Mouse (Mus musculus) heart, postnatal 4 days (tissue): Measurements from ENCODE around the gene Esyt2. TPM values are rescaled to one million over a fixed set of nuclear protein-coding genes. Genes with fewer than 3 reads are reported as not detected.
A peak's percentile ranks its signal among the peaks of the same experiment; 100 is the strongest.

ENCODE experiments used
- DNase-seq: peaks from one replicate; pipeline ENCODE4 v3.0.0; 2021
- total RNA-seq, 2 experiments: library from RNA; stranded (reverse); gene quantifications; 2 replicates each; pipeline ENCODE4 v1.2.3; 2021

Gene Esyt2
- total RNA-seq, 2 experiments from 2014 or later: 33.8 to 38.4 TPM

GRCm38 (mm10) chr12:116281427-116282281 lies 658 bp downstream of the Esyt2 start:
- DNase-seq: peak; percentile 18

GRCm38 (mm10) chr12:116282856-116283255 lies 1.9 kb downstream of the Esyt2 start:
- no peak for DNase-seq

- DNase-seq: no peak
Observed at GRCm38 (mm10) chr12:116283511-116283910, 2.5 kb downstream of the Esyt2 start.

- DNase-seq: no peak
Observed at GRCm38 (mm10) chr12:116293185-116293584, 12.2 kb downstream of the Esyt2 start.

GRCm38 (mm10) chr12:116293599-116294292 lies 12.8 kb downstream of the Esyt2 start:
- DNase-seq: no peak

- DNase-seq: no peak
Observed at GRCm38 (mm10) chr12:116299906-116300305, 18.9 kb downstream of the Esyt2 start.

GRCm38 (mm10) chr12:116302181-116302580 lies 21.2 kb downstream of the Esyt2 start:
- no peak for DNase-seq

GRCm38 (mm10) chr12:116306042-116306441 lies 25.0 kb downstream of the Esyt2 start:
- no peak for DNase-seq

- DNase-seq: no peak
Observed at GRCm38 (mm10) chr12:116307870-116308269, 26.9 kb downstream of the Esyt2 start.

GRCm38 (mm10) chr12:116308612-116309011 lies 27.6 kb downstream of the Esyt2 start:
- no peak for DNase-seq

GRCm38 (mm10) chr12:116313816-116314215 lies 32.8 kb downstream of the Esyt2 start:
- DNase-seq: no peak

GRCm38 (mm10) chr12:116315498-116315897 lies 34.5 kb downstream of the Esyt2 start:
- no peak for DNase-seq

GRCm38 (mm10) chr12:116317818-116318217 lies 36.8 kb downstream of the Esyt2 start:
- no peak for DNase-seq

GRCm38 (mm10) chr12:116325545-116325944 lies 44.5 kb downstream of the Esyt2 start:
- DNase-seq: peak; percentile 49

GRCm38 (mm10) chr12:116326159-116326558 lies 45.2 kb downstream of the Esyt2 start:
- no peak for DNase-seq

- no peak for DNase-seq
Observed at GRCm38 (mm10) chr12:116334253-116334652, 53.3 kb downstream of the Esyt2 start.

- no peak for DNase-seq
Observed at GRCm38 (mm10) chr12:116340160-116340559, 59.2 kb downstream of the Esyt2 start.

- DNase-seq: no peak
Observed at GRCm38 (mm10) chr12:116348755-116349286, 67.8 kb downstream of the Esyt2 start.

GRCm38 (mm10) chr12:116349376-116349775 lies 68.4 kb downstream of the Esyt2 start:
- no peak for DNase-seq

GRCm38 (mm10) chr12:116351022-116351421 lies 70.0 kb downstream of the Esyt2 start:
- no peak for DNase-seq

GRCm38 (mm10) chr12:116352404-116352803 lies 71.4 kb downstream of the Esyt2 start:
- DNase-seq: no peak

- DNase-seq: no peak
Observed at GRCm38 (mm10) chr12:116354694-116355093, 73.7 kb downstream of the Esyt2 start.

GRCm38 (mm10) chr12:116362091-116362490 lies 81.1 kb downstream of the Esyt2 start:
- no peak for DNase-seq
